Mouse (Mus musculus): ENCODE measurements at regions not wholly inside any gene's neighbourhood (a gene's known extent, or its start where the extent isn't known, plus 50 kb on each side); places are given as distances from the start of the nearest gene placed in this dataset.
"Not testable (repeated sequence)": the region's sequence is repeated elsewhere in the genome, so short reads cannot be mapped to it uniquely, and the experiment has no call there.

DNA sequence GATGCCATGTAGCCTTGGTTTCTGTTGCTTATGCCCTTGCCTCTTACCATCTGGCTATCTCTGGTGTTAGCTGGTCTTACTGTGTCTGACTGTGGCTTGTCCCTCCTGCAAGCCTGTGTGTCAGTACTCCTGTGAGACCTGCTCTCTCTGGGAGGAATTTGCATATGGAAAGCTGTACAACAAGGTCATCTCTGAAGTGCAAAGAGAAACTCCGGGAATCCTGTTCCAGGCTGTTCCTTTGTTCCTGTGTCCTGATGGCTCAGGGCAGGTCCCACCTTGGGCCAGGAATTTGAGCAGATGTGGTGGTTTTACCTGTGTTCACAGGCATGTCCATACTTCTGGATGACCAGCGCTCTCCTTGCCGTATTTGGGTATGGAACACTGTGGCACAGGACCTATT lies 218.6 kb upstream of the Nsun6 start:
- in situ Hi-C loops (cut with MboI, MseI) = no loop called here

DNA sequence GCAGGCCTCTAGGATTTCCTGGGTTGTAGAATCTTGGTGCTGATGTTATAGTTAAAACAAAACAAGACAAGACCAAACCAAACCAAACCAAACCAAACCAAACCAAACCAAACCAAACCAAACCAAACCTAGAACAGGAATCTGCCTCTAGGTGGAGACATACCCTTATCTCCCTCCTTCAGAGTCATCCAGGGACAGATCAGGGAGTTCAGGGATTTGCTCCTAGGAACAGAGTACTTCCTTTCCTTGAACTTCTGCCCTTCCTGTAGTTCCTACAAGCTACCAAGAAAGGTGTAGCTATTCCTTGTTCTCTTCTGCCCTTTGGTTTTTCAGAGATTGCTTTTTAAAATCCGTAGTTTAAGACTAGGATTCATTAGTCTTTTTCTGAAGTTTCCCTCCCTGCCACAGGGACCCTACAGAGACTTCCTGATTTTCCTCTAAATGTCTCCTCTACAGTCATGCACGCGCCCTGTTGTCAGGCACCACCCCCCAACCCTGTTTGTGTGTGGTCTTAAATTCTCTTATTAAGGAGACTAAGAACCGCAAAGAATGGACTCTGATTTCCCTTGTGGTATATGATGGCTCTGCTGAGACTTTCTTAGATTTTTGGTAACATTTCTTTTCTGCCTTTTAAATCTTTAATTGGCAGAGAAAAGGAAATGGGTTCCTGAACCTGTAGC lies 205.8 kb upstream of the Nsun6 start:
- in situ Hi-C loops (cut with MboI, MseI) = no loop called here

DNA sequence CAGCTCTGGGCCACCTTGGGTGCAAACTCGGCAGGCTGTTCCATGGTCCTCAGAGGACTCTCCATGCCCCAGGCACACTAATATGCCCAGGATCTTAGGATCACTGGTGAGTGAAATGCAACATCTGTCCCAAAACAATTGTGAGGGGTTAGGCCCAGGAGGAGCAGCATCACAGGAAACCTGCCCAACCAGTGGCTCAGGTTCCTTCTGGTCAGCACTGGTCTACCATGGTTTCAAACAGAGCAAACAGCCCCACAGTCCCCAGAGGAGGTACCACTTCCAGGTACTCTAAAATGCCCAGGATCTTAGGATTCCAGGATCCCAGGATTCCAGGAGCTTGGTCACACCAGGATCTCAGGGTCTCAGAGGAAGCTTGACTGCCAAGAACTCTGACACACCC lies 187.4 kb upstream of the Nsun6 start:
- in situ Hi-C loops (cut with MboI, MseI) = not testable (repeated sequence)

- in situ Hi-C loops (cut with MboI, MseI) = loop anchor here (10.0 kb wide), 1 partner anchor 493 kb away; no protein-coding TSS in a partner anchor
Observed at GRCm38 (mm10) chr2:15221910-15222309, 167.0 kb upstream of the Nsun6 start.

DNA sequence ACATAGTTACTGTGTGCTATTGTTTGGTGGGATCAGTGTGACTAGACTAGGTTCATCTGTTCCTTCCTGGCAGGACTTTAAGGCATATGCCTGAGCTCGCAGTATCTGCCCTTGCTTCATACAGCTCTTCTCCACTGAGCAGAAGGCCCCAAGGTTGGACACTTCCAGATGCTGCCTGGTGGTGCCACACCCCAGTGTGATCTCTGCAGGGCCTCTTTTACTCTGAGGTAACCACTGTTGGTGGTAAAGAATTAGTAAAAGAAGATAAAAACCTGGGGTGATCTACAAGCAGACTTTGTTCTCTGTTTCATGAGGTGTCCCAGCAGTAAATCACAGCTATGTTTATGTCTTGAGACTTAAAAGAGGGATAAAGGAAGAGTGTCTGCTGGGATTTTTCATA lies 133.2 kb upstream of the Nsun6 start:
- in situ Hi-C loops (cut with MboI, MseI) = no loop called here

DNA sequence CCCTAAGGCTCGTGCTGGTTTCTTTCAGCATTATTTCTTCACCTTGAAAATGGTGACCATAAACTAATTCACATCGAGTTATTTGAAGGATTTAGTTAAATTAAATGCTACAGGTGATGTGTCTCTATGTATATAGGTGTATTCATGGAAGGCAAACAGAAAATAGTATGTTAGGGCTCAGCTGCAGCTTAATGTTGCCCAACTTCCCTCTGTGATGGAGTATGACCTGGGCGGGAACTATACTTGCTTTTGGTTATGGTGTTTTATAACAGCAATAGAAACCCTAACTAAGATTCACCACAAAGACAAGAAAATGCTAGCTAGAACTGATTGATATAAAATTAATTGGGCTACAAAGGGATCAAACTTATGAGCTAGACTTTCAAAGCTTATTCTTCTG lies 126.1 kb upstream of the Nsun6 start:
- in situ Hi-C loops (cut with MboI, MseI) = no loop called here

- in situ Hi-C loops (cut with MboI, MseI) = no loop called here
Observed at GRCm38 (mm10) chr2:15166435-15167024, 111.7 kb upstream of the Nsun6 start.

GRCm38 (mm10) chr2:15165830-15166229 lies 111.0 kb upstream of the Nsun6 start:
- in situ Hi-C loops (cut with MboI, MseI) = no loop called here

DNA sequence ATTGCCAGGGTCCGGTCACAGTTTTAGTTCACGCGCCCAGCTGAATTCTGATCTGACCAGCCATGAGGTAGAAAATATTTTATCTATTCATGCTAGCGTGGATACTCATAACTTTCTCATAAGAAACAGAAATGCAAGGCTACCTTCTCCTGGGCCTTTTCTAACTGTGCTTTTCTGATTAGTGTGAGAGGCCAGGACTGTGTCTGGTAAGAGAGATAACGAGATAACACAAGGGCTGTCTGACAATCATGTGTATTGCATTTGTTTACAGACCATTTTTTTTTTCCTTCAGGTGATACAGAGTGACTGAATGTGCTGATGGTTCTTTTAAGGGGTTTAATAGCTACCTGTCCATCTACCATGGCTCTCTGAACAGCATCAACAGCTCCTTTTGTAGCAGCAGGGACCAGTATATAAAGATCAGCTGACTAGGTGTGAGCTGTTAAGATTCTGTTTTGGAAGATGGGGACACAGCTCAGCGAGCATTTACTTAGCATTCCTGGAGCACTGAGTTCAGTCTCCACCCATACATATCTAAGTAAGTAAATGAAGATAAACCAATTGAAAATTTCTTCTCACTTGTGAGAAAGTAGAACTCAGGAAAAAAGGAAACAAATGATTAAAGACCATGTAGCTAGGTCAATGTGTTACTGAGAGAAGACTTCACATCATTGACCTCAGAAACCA lies 109.0 kb upstream of the Nsun6 start:
- in situ Hi-C loops (cut with MboI, MseI) = no loop called here

DNA sequence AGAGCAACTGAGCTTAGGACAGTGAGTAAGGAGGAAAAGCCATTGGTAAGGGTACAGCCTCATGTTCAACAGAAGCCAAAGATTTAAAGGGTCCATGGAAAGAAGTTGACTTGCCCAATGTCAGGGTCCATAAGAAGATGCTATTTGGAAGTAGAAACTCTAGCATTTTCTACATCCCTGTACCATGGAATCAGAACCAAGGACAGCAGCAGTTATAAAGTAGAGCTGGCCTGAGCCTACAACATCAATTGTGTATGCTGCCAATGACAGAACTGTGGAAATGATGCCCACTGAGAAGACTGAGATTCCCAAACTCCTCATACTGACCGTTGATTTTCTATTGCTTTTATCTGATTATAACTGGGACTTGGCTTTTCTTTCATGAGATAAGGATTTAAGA lies 107.0 kb upstream of the Nsun6 start:
- in situ Hi-C loops (cut with MboI, MseI) = no loop called here

DNA sequence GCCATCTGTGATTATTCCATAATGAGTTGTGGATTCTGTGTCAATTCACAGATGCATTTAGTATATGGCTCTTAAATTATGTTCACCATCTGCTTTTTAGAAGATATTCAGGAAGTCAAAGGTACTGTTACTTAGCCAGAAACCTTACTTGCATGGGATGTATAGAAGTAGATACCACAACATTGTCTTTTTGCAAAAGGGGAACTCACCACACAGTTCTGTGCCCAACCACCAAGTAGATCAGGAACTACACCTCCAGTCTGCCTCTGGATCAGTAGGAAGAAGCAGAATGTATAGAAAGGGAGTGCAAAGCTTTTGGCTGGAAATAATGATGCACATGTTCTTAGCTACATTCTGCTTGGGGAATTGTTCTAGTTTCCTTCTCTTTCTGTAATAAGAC lies 102.8 kb upstream of the Nsun6 start:
- in situ Hi-C loops (cut with MboI, MseI) = no loop called here

- in situ Hi-C loops (cut with MboI, MseI) = no loop called here
Observed at GRCm38 (mm10) chr2:15150823-15151222, 96.0 kb upstream of the Nsun6 start.

DNA sequence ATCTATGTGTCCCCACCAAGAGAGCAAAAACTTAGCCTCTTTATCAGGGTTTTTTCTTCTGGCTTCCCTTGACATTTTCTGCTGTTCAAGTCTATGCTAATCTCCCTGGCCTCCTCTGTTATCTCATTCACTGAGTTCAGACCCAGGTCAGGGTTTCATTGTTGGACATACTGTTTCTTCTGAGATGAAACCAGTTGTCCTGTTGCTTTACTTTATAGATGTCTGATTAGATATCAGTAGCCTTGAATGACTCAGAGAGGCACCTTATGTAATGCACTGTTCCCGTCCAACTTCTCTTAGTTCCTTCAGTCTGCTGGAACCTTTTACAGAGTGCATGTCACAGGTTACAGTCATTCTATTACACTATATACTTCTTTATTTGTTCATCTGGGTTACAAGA lies 93.5 kb upstream of the Nsun6 start:
- in situ Hi-C loops (cut with MboI, MseI) = no loop called here

- in situ Hi-C loops (cut with MboI, MseI) = no loop called here
Observed at GRCm38 (mm10) chr2:15146986-15147385, 92.1 kb upstream of the Nsun6 start.

- in situ Hi-C loops (cut with MboI, MseI) = no loop called here
Observed at GRCm38 (mm10) chr2:15146414-15146813, 91.5 kb upstream of the Nsun6 start.

- in situ Hi-C loops (cut with MboI, MseI) = no loop called here
Observed at GRCm38 (mm10) chr2:15144781-15145180, 89.9 kb upstream of the Nsun6 start.

DNA sequence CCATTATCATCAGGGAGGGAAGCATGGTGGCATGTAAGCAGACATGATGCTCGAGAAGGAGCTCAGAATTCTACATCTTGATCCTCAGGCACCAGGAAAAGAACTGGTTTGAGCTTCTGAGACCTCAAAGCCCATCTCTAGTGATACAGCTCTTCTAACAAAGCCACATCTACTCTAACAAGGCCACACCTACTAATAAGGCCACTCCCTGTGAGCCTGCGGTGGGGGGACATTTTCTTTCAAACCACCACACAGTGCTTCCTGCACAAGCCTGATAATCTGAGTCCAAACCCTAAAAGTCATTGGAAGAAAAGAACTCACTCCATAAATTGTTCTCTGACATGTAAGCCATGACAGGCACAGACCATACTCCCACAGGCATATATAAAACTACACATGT lies 85.0 kb upstream of the Nsun6 start:
- in situ Hi-C loops (cut with MboI, MseI) = no loop called here
